Mouse (Mus musculus): ENCODE measurements around the gene Hnrnpl. TPM values are rescaled to one million over a fixed set of nuclear protein-coding genes. Genes with fewer than 3 reads are reported as not detected.

The Hnrnpl gene
- total RNA-seq, 2 experiments from 2014 or later, result 244 to 291 TPM

DNA sequence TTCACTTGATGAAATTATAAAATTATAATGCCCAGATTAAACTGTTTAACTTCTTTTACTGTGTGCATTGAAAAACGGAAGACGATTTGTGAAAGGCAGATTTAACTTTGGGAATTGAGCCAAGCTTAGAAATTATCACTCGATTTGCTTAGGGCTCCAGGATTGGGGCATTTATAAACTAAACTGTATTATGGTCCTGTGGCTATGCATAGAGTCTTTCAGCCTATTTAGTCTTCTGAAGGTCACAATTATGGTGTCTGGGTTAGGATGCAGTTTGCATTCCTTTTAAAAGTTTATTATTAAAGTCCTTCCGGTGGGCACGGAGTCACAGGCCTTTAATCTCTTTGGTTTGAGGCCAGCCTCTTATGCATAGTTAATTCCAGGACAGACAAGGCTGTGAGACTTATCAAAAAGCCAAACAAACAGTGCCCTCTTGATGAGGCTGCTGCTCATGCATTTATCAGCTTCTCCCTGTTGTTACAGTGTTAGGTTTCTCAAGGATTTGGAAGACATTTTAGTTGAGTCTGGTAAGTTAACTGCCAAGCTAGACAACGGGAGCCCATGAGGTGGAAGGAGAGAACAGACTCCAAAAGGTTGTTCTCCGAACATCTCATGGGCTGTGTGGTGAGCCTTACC lies 3.4 kb downstream of the Hnrnpl start:
- DNase-seq, result no peak

DNA sequence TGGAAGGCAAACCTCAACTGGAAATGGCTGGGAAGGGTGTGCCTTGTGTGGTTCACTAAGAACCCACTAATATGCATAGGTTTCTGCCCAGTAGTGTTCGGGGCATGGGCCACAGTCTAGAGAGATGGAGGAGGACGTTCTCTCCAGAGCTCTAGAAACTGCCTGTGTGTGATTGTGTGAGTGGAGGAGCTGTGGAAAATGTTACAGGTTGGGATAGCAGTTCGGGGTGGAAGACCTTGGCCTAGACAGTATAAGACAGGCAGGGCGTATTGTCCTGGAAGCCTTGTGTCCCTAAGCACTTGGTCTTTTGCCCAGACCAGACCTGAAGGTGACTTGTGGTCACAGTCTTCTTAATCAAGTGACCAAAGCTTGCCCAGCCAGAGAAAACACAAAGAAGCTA lies 4.1 kb downstream of the Hnrnpl start:
- no peak for DNase-seq

DNA sequence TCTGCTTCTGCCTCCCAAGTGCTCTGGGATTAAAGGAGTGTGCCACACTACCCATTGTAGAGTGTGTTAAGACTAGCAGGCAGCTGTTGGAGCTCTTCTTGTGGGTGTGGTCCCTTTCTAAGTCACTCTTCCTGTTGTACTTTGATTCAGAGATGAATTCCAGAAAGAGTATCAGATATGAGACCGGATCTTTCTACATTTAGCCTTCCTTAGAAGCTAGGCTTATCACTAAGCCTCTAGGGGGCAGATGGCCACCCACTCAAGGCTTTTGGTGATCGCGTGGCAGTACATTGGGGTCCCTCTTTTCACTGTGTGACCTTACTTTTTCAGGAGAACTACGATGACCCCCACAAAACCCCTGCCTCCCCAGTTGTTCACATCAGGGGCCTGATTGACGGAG lies 4.6 kb downstream of the Hnrnpl start:
- no peak for DNase-seq

DNA sequence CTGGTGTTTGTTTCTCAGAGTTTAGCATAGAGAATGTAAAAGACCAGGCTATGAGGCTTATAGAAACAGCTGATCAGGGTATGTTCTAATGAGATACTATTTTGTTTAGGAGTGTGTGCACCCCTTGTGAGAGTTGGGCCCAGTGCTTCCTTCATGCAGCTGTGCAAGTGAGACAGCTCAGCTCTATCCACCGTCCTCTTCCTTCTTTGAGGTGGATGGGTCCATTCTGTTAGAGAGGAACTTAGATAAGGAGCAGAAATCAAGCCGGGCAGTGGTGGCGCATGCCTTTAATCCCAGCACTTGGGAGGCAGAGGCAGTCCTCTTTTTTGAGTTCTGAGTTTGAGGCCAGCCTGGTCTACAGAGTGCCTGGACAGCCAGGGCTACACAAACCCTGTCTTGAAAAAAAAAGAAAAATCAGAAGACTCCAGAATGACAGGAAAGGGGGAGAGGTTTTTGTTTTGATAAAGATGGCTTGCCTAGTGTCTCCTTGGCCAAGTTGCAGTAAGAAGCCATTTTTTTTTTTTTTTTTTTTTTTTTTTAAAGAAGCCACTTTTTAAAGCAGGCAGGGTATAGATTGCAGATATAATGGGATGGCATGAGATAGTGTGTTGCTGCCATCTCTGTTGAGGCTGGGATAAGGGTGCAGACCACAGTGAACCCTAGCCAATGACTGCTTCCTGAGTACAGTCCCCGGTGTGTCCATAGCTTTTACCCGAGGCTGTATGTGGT lies 6.1 kb downstream of the Hnrnpl start:
- no peak for DNase-seq

DNA sequence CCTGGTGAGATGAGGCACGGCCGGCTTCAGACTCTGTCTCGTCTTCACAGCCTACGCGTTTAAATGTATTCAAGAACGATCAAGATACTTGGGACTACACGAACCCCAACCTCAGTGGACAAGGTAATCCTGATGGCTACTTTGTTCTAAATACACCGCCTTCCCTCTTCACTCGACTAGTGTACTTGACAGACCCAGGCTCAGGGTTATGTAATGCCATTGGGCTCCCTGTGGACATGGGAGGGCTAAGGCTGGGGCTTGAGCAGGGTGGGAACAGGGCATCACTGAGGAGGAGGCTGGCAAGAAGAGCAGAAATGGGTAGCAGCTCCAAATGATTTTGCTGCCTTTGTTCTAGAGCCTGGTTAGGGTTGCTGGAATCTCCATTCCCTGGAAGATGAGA lies 6.9 kb downstream of the Hnrnpl start:
- DNase-seq, result no peak

DNA sequence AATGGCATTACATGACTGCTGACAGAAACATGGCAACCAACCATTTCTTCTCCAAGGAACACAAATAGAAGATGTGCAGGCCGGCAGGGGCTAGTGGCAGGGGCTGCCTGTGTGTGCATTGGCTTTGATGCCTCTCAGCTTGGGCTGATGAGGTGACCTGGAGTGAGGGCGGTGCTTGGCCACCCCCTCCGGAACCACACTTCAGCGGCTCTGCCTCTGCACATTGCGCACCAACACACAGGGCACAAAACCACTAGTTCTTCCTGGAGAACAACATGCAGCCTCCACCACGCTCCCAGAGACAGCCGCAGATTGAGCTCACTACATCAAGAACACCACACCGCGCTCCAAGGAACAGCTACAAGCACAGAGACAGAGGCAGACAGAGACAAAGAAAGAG lies 7.9 kb downstream of the Hnrnpl start:
- no peak for DNase-seq

DNA sequence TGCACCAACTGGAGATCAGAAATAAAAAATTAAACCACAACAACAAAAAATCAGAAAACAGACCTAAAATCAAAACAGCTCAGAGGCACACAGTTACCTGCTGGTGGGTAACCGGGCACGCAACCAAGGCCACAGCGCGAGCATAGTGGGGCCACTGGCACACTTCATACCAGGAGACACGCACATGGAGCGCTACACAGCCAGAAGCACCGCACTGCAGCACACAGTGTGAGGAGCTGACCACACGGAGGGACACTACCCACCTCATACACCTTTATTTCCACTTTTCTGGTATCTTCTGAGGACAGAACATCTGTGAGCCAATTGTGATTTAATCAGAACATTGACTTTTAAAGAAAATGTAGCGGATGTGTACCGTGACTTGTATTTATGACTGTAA lies 8.6 kb downstream of the Hnrnpl start:
- DNase-seq, result no peak

DNA sequence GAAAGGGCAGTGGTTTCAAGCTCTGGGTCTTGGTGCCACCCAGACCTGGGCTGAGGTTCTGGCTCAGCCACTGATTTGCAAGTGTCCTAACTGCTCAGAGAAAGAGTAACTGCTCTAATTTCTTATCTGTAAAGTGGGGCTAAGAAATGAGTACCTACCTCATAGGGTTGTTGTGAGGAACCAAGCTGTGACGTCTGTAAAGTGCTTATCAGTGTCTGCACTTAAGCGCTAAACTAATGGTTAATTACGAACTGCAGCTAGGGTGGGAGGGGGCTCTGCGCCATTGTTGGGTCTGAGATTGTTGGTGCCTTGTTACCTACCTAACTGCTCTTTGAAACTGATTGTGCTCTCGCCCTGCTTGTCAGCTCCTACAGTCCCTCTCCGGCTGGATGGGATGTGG lies 9.2 kb downstream of the Hnrnpl start:
- no peak for DNase-seq

DNA sequence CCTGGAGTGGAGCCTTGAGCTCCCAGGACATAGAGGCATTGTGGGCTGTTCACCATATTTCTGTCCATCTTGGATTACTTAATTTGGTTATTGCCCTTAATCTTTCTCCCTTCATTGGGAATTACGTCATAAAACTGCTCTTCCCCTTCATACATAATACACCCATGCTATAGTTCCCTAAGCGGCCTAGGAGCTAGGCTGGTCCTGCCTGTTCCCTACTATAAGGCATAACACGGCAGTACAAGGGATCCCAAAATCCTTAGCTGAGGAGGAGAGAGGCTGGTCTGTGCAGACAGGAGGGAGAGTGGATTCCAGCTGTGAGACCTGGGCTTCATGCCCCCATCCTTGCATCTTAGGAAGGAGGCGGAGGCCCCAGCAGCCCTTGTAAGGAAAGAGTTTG lies 9.6 kb downstream of the Hnrnpl start:
- DNase-seq, result no peak

DNA sequence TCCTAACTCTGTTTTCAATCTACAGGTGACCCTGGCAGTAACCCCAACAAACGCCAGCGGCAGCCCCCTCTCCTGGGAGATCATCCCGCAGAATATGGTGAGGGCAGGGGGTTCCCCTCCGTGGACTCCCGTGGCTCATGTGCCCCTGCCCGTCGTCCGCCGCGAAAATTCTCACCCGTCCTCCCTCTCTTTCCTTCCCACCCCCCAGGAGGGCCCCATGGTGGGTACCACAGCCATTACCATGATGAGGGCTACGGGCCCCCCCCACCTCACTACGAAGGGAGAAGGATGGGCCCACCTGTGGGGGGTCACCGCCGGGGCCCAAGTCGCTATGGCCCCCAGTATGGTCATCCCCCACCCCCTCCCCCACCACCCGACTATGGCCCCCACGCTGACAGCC lies 10.1 kb downstream of the Hnrnpl start:
- no peak for DNase-seq

DNA sequence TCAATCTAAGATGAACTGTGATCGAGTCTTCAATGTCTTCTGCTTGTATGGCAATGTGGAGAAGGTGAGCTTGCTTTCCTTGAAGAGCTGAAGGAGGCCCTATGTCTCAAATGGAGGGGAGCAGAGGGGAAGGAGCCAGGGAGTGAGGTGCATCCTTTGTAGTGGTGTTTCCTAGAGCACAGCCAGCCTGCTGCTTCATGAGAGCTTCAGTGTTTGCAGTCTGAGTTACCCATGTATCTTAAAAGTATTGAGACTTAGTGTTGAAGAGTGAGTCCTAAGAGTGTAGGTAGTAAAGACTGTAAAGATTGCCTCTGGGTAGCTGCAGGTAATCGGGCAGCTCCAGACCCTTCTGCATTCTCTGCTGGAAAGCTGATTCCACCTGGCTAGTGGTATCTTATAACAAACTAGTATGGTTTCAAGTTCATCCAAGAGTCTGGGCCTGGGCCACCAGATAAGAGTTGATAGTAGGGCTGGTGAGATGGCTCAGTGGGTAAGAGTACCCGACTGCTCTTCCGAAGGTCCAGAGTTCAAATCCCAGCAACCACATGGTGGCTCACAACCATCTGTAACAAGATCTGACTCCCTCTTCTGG lies 10.6 kb downstream of the Hnrnpl start:
- DNase-seq, result no peak

DNA sequence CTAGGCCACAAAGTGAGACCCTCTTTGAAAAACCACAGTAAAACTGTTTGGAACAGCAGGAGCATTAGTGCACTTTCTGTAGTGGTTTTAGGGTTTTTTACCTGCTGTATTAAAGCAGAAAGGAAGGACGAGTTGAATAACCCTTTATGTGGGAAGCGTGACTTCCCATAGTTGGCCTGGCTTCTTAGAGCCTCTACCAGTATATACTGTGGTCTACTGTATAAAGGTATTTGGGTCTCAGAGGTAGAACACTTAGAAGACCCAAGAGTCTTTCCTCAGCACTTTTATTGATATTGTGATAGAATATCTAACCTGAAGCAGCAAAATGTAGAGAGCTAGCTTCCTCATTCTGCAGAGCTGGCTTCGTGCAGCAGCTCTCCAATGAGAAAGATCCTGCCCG lies 11.2 kb downstream of the Hnrnpl start:
- no peak for DNase-seq

DNA sequence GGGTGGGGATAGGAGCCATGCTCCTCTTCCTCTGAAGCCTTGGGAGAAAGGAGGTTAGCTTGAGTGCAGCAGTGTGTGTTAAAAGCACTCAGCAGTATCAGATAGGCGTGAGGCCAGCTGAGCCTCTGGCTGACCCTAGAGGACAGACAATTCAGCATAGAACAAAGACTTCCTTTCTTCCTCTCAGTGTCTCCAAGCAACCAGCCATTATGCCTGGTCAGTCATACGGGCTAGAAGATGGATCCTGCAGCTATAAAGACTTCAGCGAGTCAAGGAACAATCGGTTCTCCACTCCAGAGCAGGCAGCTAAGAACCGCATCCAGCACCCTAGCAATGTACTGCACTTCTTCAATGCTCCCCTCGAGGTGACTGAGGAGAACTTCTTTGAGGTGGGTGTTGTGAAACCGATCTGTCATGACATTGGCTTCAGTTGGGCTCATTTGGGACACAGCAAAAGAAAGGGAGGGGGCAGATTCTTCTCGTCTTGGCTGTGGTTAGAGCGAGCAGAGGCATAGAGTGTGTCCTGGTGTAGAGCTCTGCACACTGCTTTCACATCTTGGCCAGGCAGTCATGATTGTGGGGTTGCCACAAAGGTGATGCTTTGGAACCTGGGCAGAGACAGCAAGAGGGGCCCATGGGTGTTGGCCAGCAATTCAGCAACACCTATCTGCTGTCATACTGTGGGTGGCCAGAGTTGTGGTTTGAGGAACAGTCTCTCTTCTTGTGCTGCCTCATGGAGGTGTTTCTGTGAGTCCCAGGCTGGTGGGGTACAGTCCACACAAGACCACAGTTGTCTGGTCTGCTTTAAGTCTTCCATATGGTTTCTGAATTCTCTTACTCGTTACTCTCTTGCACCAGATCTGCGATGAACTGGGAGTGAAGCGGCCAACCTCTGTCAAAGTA lies 12.3 kb downstream of the Hnrnpl start:
- no peak for DNase-seq

DNA sequence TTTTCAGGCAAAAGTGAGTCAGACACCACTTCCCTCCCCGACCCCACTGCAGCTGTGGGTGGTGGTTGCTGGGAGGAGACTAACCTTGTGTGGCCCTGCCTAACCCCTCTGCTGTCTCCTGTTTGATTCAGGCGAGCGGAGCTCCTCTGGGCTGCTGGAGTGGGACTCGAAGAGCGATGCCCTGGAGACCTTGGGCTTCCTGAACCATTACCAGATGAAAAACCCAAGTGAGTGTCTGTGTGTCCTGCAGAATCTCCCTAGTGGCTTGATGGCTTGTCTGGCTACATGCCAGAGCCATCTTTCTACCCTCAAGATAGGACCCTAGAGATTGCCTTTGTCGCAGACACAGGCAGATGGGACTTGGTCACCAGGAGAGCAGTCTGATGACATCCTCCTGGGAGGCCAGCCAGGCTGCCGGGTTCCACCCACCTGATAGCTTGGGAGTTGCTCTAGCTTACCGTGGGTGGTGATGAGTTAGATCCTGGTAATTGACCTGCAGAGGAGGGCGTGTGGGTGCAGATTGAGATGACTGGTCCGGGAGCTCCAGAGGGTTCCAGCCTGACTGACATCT lies 13.0 kb downstream of the Hnrnpl start:
- peak; percentile 53 for DNase-seq

DNA sequence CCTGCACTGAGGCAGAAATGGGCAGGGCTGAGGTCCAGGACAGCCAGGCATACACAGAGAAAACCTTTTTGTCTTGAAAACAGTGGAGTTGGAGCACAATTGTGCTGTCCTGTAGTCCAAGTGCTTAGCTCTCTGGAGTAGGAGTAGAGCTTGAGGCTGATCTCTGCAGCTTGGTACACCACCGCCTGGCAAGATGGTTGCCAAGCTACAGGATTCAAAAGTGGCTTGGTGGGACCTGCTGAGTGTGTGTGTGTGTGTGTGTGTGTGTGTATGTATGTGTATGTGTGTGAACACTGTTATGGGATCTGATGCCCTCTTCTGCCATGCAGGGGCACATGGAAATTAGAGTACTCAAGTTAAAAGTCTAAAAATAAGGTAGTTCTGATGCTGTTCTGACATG lies 14.2 kb downstream of the Hnrnpl start:
- no peak for DNase-seq

DNA sequence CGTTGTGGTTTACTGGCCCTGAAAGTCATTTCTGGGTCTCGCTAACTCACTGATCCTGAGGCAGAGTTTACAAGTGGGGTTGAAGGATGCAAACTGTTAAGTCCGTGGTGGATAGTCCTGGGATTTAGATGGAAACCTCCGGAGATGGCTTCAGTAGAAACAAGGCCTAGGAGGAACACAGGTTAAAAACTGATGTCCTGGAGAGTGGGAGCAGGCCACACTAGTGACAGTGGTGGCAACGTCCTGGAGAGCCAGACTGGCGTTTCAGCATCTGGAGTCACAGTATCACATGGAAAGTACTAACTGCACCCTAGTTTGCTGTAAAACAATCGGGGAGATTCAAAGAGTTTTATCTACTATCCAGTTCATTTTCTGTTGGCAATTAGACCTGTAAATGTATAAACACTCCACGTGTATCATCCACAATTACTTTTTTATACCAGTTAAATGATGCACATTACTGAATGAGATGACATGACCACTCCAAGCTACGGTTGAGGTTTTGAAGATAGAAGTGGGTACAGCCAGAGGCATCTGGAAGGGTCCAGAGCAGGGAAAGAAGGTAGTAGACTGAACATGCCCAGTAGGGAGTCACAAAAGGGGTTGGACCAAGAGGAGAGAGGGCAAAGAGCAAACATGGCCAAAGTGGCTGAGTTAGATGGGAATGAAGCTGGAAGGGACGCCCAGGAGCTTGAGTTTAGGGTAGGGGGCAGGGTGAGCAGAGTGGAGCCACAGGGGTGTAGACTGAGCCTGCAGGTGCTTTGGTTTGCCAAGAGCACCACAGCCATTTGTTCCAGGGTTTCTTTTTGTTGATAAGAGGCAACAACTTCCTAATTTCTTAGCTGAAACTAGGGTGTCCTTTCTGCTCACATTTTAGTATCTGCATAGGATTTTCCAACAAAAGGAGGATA lies 14.9 kb downstream of the Hnrnpl start:
- no peak for DNase-seq

DNA sequence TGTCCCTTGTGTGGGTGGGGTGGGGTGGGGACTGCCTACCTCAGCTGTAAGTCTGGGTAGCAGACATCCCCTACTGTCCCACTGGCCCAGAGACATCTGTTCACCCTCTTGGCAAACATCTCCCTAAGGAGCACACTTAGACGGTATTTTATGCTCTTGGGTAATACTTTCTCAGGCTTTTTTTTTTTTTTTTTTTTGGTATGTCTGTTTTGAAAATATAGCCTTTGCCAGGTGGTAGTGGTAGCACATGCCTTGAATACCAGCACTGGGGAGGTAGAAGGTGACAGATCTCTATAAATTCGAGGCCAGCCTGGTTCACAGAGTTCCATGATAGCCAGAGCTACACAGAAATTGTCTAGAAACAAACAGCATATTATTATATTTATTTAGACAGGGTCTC lies 15.6 kb downstream of the Hnrnpl start:
- DNase-seq, result no peak

DNA sequence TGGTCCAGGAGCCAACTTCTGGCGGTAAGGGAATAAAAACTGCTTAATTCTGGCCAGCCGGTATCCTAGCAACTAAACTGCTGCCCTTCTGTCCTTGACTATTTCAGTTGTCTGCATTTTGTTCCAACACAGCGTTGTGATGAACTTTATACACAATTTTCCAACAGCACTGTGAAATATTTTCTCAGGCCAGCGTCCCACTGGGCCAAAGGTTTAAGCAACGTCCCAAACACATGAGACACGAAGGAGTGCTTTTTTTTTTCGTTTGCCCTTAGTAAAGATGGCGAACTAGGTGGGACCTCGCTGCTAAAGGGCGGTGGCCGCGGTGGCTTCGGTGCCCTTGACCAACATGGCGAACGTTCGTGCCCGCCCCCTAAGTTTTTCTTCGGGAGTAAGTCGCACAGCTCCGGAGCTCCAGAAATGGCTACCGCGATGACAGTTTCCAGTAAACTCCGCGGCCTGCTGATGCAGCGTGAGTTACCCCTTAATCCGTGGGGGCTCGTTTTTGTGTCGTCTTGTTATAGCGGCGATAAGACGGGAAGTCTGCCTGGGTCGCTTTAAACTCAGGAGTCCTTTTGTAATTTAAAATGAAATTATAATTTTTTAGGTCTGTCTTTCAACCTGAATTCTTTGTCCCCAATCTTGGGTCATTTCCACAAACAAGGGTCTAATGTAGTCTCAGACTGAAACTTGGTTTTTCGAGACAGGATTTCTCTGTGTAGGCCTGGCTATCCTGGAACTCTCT lies 16.8 kb downstream of the Hnrnpl start, which contains the start of gene Ech1:
Ech1 (plus strand) TSS at position 277 of the 745 bp plus-strand sequence.
- DNase-seq, result peak; percentile 89

DNA sequence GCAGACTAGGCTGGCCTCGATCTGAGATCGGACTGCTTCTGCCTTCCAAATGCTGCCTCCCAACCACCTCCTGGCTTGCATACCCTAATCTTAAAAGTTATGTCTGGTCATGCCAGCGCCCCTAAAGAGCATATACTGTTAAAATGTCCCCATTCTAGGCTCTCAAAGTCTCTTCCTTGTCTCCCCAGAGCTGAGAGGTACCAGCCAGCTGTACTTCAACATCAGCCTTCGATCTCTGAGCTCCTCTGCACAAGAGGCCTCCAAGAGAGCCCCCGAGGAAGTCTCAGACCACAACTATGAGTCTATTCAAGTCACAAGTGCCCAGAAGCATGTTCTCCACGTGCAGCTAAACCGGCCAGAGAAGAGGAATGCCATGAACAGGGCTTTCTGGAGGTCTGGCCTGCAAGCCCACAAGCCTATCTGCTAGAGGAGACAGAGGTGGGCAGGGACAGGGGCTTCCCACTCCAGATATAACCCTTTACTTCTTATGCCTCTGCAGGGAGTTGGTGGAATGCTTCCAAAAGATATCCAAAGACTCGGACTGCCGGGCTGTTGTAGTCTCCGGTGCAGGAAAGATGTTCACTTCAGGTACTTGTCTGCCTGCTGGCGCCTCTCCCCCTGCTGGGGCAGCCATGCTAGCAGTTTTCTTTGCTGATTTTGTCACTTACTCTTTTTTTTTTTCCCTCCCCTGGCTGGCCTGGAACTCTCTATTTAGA lies 17.5 kb downstream of the Hnrnpl start:
- DNase-seq, result peak; percentile 18

DNA sequence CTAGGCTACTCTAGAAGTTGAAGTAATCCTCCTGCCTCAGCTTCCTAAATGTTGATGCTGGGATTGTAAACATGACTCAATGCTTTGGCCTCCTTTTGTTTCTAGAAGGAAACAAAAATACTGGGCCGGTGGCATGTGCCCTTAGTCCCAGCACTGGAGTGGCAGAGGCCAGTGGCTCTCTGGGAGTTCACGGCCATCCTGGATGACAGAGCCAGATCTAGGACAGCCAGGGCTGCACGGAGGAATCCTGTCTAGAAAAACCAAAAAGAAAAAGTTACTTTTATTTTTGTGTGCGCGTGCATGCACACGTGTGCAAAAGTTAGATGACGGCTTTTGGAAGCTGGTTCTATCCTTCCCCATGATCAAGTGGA lies 18.0 kb downstream of the Hnrnpl start:
- no peak for DNase-seq

Measured in gastrocnemius, postnatal 10 days (tissue).